Mouse (Mus musculus) gastrocnemius, adult 18-20 months (tissue): Measurements from ENCODE around the gene Trabd. TPM values are rescaled to one million over a fixed set of nuclear protein-coding genes. Genes with fewer than 3 reads are reported as not detected.
A peak's percentile ranks its signal among the peaks of the same experiment; 100 is the strongest.

ENCODE experiments used
- DNase-seq: peaks from one replicate; pipeline ENCODE4 v3.0.0; 2021; ENCODE audit warnings: low spot score
- total RNA-seq, 2 experiments: library from RNA; stranded (reverse); gene quantifications; 2 replicates each; pipeline ENCODE4 v1.2.3; 2021

Trabd gene
- total RNA-seq, 2 experiments from 2014 or later, result 31.6 to 36.1 TPM

- peak; percentile 48 for DNase-seq
These were observed 1.3 kb downstream of the Trabd start for GRCm38 (mm10) chr15:89076156-89076731.

- peak; percentile 22 for DNase-seq
These were observed 3.4 kb downstream of the Trabd start for GRCm38 (mm10) chr15:89078208-89078836.

GRCm38 (mm10) chr15:89083906-89084305 lies 9.0 kb downstream of the Trabd start:
- no peak for DNase-seq

GRCm38 (mm10) chr15:89084826-89085225 lies 9.9 kb downstream of the Trabd start:
- no peak for DNase-seq

GRCm38 (mm10) chr15:89088607-89089247 lies 13.8 kb downstream of the Trabd start, which contains the start of gene Selenoo:
TSS of gene Selenoo (plus strand) at chr15:89089084.
- DNase-seq, result peak; percentile 92

DNA sequence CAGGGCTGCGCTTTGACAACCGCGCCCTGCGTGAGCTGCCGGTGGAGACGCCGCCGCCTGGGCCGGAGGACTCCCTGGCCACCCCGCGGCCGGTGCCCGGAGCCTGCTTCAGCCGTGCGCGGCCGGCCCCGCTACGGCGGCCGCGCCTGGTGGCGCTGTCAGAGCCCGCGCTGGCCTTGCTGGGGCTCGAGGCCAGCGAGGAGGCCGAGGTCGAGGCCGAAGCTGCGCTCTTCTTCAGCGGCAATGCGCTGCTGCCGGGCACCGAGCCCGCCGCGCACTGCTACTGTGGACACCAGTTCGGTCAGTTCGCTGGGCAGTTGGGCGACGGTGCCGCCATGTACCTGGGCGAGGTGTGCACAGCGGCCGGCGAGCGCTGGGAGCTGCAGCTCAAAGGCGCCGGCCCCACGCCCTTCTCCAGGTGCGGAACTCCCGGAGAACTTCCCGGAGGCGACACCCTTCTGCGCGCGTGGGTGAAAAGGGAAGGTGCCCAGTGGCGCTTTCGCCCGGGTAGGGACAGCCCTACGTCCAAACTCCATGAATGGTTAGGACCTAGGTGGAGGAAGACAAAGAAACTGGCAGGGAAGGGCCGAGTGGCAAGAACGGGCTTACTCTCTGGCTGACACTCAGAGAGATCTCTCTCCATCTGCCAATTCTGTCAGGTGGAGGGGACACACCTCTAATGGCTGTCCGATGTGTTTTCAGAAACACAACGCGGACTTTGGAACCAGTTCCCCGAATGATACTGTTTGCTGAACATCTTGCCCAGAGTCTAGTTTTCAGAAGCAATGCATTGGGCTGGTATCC lies 14.5 kb downstream of the Trabd start:
- peak; percentile 17 for DNase-seq

DNA sequence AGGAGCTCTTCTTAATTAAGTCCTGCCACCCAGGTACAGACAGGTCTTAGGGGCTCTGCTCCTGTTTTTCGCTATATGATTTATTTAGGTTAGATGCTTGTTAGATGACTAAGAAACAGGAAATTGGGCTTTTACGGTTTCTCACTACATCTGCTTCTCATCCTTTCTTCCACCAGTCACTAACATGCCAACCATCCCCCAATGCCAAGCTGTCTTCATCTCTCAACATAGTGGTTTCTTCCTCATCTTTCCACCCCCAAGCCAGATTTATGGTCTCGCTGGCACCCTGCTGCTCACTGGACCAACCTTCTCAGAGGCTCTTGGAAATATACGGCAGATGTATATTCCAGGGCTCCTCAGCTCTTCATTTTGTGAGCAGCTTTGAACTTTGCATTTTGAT lies 15.7 kb downstream of the Trabd start:
- no peak for DNase-seq

- no peak for DNase-seq
These were observed 17.3 kb downstream of the Trabd start for GRCm38 (mm10) chr15:89092181-89092580.

DNA sequence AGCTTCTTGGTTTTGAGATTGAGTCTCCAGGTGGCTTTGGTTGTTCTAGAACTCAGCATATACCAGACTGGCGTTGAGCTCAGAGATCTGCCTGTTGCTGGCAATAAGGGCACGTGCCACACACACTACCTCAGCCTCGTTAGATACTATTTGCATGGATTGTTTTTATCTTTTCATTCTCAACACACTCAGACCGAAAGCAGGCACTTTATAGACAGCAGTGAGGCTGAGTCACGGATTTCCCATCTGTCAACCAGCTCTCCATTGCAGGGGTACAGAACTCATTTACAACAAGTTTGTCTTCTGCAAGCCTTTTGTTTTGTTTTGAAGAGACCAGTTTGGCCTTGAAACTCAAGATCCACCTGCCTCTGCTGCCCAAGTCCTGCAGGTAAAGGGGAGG lies 22.5 kb downstream of the Trabd start:
- DNase-seq, result no peak

GRCm38 (mm10) chr15:89098616-89099015 lies 23.7 kb downstream of the Trabd start:
- DNase-seq, result no peak

- DNase-seq, result no peak
These were observed 25.9 kb downstream of the Trabd start for GRCm38 (mm10) chr15:89100823-89101222.

- DNase-seq, result no peak
These were observed 27.7 kb downstream of the Trabd start for GRCm38 (mm10) chr15:89102646-89103045.

- DNase-seq, result no peak
These were observed 29.0 kb downstream of the Trabd start for GRCm38 (mm10) chr15:89103921-89104320.

GRCm38 (mm10) chr15:89104425-89104824 lies 29.5 kb downstream of the Trabd start:
- DNase-seq, result no peak

- no peak for DNase-seq
These were observed 31.1 kb downstream of the Trabd start for GRCm38 (mm10) chr15:89106073-89106472.

DNA sequence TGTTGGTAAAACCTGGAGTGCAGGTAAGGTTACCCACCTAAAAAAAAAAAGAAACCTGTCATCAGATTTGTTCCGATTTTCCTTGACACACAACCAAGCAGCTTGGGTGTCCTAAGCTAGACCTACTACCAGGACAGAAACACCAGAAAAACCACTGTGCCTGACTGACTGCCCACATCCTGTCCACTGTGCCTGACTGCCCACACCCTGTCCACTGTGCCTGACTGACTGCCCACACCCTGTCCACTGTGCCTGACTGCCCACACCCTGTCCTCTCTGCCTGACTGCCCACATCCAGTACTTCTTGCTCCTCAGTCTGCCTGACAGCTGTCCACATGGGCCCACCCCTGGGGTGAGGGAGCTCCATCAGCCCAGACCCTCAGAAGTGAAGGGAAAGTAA lies 32.1 kb downstream of the Trabd start:
- no peak for DNase-seq

DNA sequence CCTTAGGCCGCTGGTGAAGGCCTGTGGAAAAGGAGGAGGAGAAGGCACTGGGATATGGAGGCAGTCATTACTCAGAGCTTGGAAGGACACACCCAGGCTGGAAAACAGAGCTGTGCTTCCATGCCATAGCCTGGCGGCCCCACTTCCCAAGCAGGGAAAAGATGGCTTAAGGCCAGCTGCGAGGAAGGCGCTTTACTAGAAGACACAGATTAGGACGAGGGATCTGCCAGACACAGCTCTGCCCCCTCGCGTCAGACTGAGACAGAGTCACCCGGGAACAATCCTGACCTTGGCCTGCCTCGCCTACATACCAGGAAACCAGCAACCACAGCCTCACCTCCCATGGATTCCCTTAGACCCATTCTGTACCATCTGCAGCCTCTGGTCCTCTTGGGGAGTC lies 35.2 kb downstream of the Trabd start:
- DNase-seq, result no peak

- no peak for DNase-seq
These were observed 43.1 kb downstream of the Trabd start for GRCm38 (mm10) chr15:89118007-89118406.

DNA sequence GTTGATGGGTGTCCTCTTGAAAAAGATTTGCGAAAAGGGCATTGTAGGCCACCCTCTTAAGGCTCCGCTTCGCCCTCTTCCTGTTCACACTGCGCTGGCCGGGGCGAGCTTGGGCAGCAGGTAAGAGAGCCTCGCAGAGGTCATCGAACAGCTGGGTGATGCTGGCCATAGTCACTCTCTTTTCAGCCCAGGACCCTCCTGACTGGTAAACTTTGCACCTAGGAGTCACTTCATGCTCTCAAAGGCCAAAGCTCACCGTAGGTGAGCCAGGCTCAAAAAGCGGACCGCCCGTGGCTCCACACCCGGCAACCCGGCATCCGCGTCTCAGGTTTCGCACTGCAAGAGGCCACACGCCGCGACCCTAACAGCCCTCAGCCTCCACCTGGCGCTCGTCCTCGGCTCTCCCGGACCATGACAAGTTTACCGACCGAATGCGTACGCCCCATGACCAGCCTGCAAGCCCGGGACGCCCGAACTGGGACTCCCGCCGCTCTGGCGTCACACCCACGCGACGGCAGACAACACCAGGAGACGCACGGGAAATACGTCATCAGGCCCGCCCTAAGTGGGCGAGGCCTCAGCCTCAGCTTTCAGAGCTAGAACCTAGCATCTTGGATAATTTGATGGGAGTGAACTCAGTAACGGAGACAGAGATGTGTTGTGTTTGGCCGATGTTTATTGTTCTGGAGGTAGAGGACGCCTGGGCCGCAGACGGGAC lies 47.9 kb downstream of the Trabd start, which contains the start of gene Tubgcp6:
Gene Tubgcp6 (minus strand): TSS at position 464 of the 718 bp plus-strand sequence.
- peak; percentile 95 for DNase-seq

- no peak for DNase-seq
These were observed 48.7 kb downstream of the Trabd start for GRCm38 (mm10) chr15:89123595-89123994.

DNA sequence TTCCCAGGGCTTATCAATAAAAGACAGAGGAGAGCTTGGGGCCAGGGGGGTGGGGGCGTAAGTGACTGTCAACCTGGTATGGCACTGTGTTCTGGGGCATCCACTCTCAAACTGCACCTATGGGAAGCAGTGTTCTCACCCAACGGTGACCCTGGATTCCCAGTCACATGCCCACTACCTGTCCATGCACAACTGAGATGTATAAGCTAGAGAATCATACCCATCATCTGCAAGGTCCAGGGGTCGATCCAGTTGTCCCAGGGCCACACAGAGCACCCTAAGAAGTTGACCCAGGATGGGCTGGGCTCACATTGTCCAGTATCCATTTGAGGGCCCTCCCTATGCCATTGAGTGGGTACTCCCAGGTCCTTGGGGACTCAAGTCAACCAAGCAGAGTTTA lies 49.4 kb downstream of the Trabd start:
- DNase-seq, result no peak
